Mouse (Mus musculus) brain, embryonic 14.5 days (tissue): ENCODE data around the gene Pdgfb.

Experiments
- CTCF ChIP-seq: fragments of 200-500 bp; IDR thresholded peaks from 2 replicates; pipeline ENCODE4 v1.5.1; 2012; ENCODE audit warnings: inconsistent platforms, mild to moderate bottlenecking, moderate library complexity, borderline replicate concordance; ENCODE audit not compliant: insufficient read depth, insufficient read length; ENCODE audit errors: extremely low read depth
- POLR2A ChIP-seq: fragments of 200-500 bp; IDR thresholded peaks from 2 replicates; pipeline ENCODE4 v1.6.1; 2012; ENCODE audit warnings: mild to moderate bottlenecking, inconsistent platforms, borderline replicate concordance; ENCODE audit not compliant: poor library complexity, insufficient read depth, insufficient read length, severe bottlenecking; ENCODE audit errors: extremely low read depth

DNA sequence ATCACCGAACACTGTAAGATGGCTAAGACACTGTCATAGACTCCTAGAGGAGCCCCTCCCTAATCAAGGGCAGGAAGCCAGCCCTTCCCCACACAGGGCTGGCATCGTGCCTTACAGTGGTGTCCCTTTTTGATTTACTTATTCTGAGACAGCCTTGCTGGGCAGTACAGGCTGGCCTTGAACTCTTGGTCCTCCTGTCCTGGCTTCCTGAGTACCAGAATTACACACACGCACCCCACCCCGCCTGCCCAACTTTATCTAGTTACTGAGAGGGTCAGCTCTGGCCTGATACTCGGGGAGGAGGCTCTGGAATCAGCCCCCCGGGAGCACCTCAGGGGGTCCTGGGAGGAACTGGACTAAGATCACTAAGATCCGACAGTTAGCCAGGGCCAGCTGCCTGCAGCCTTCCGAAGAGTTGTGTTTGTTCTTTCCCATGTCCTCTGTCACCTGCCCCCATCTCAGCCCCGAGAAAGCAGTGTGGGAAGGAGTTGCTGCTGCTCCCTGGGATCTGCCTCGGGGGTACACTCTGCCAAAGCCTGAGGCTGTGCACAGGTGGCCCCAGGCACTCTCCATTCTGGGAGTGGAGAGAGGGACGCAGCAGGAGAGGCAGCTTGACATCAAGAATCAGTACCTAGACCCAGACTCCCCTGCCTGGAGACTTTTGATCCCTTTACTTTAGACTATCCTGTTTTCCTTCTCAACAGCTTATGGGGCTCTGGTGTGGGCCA lies 62.1 kb downstream of the Pdgfb start:
- TF ChIP-seq POLR2A (no peak), CTCF (no peak)
